Mouse (Mus musculus) frontal cortex, postnatal 14 days (tissue): ENCODE results near the gene Slco4a1.

ENCODE experiments used
- DNase-seq, 2 experiments: peaks; one replicate each; pipeline ENCODE4 v3.0.0; 2022; ENCODE audit warnings: low spot score in 2 of 2

Slco4a1 gene

DNA sequence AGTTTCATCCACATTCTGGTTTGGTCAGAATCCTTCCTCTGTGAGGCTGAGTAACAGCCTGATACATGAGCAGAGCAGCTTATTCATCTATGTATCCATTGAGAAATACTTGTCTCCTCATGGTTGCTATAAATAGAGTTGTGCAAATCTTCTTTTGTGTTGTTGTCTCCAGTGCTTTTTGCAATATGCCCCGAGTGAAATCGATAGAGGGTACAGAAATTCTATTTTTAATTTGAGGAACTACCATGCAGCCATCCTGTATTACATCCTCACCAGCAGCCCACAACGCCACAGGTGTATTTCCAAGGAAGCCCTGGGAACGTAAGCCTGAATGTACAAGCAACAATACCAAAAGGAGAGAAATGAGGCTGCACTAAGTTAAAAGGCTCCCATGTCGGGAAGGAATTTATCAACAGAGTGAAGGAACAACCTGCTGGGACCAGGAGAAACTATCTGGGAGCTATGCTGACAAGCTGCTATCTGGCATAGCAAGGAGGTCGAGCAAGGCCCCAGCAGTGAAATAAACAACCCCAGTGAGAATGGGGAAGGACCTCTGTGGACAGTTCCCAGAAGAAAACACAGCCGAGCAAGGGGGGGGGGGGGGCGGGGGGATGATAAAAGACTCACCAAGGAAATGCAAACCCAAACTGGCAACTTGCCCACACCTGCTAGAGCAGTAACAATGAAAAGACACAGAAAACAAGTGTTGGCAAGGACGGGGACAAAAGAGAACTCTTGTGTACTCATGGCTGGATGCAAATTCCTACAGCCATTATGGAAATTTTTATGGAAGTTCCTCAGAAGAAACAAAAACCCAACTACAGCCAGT is 10.9 kb upstream of the Slco4a1 start:
- no peak for DNase-seq

GRCm38 (mm10) chr2:180445962-180446361 is 10.1 kb upstream of the Slco4a1 start:
- no peak for DNase-seq

GRCm38 (mm10) chr2:180449007-180449406 is 7.0 kb upstream of the Slco4a1 start:
- no peak for DNase-seq

DNA sequence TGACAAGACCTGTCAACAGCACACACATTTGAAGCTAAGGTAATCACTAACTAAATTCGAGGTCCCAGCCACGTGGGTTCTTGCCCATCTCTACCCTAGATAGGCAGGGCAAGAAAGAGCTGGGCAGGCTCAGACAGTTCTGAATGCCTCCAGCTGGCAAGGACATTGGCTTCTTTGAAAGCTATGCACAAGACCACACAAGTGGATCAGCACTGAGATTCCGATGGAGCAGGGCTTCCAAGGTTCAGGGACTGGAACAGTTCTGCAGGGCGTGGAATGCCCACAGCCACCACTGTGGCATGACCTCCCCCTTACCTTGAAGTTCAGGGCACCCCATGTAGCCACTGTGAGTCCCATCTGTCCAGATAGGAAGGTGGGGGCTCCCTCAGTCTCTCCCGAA is 5.5 kb upstream of the Slco4a1 start:
- no peak for DNase-seq

- DNase-seq: no peak
Observed at GRCm38 (mm10) chr2:180456705-180457104, 660 bp downstream of the Slco4a1 start.

DNA sequence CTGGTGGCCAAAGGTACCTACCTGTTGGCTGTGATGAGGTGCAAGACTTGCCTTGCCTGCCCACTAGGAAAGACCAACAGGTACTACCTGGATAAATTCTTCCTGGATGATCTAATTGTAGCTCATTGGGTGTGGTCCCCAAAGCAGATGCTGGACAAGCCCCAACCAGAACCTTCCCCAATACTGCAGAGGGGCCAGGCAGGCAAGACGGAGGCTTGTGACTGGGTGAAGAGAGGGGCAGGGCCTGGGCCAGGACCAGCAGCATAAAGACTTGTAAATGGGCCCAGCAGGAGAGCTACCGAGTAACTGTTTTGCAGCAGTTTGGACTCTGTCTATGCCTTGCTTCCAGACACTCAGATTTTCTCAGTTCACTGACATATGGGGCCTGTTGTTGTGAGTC is 1.6 kb downstream of the Slco4a1 start:
- no peak for DNase-seq

DNA sequence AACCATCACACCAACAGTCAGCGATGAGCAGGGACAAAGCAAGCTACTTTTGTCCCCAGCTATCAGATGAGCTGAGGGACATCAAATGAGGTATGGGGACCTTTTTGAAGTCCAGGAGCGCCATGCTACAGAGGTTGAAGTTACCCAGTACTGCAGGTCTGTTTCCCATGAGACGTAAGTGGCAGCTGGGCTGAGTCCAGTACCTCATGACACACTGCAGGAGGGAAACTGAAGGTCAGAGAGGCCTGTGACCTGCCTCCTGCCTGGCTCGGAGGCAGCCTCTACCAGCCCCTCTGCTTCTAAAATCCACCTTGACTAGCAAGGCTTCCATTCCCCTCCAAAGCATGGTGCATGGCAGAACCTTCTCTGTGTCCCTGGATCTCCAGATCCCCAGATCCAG is 3.4 kb downstream of the Slco4a1 start:
- DNase-seq: no peak

GRCm38 (mm10) chr2:180460801-180461200 is 4.8 kb downstream of the Slco4a1 start:
- no peak for DNase-seq

GRCm38 (mm10) chr2:180462593-180462992 is 6.5 kb downstream of the Slco4a1 start:
- DNase-seq: no peak

- no peak for DNase-seq
Observed at GRCm38 (mm10) chr2:180466505-180466904, 10.5 kb downstream of the Slco4a1 start.

DNA sequence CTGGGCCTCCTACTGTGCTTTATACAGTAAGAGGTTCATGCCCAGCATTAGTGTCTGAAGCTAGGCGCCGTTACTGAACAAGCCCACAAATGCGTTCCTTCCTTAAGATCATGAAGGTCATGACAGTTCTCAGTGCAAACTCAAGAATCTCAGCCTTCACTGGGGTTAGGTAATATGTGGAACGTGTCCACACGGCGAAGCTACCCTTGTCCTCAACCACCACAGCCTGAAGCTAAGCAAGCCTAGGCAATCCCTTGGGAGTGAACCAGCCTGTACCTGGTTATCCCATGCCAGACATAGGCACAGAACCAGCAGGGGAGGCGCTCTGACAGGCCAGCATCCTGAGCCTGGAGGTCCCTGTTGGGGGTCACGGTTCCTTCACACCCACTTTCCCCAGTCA is 12.8 kb downstream of the Slco4a1 start:
- DNase-seq: no peak

GRCm38 (mm10) chr2:180469768-180470167 is 13.7 kb downstream of the Slco4a1 start:
- no peak for DNase-seq

GRCm38 (mm10) chr2:180472306-180473079 is 16.4 kb downstream of the Slco4a1 start:
- DNase-seq: peak in 1 of 2 experiments; percentile 15

DNA sequence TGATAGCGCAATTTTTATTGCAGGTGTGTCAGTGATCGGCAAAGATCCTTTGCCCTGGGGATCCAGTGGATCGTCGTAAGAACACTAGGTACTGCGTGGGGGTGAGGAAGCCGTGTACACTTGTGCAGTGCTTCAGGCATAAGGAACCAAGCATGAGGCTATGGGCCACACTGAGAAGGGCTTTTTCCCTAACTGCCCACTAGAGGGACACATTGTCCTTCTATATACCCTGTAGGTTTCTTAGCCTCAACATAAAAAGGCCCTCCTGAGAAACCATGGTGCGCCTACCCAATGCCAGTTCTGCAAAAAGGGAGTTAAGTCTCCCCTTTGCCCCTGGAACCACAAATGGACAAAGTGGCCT is 17.0 kb downstream of the Slco4a1 start:
- peak; percentile 52 to 63 for DNase-seq

GRCm38 (mm10) chr2:180474864-180475263 is 18.8 kb downstream of the Slco4a1 start:
- no peak for DNase-seq

GRCm38 (mm10) chr2:180482274-180482673 is 26.2 kb downstream of the Slco4a1 start:
- no peak for DNase-seq

GRCm38 (mm10) chr2:180484882-180485281 is 28.8 kb downstream of the Slco4a1 start:
- DNase-seq: no peak

DNA sequence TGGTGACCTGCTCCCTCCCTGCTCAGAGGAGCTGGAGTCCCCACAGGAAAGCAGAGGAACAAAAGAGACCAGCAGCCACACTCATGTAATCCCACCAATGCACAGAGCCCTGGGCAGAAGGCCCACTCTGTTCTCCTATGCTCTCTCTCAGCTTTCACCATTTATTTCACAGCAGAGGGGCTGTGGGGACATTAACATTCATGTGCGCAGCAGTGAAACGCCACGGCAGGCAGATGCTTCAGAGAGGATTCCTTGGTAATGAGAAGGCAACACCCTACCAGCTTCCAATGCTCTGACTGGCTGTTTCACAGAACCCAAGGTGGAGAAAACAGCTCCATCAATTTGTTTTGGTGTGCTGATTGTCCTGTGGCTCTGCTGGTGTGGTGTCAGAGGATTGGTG is 29.3 kb downstream of the Slco4a1 start:
- DNase-seq: no peak

- DNase-seq: no peak
Observed at GRCm38 (mm10) chr2:180488210-180488751, 32.2 kb downstream of the Slco4a1 start.

DNA sequence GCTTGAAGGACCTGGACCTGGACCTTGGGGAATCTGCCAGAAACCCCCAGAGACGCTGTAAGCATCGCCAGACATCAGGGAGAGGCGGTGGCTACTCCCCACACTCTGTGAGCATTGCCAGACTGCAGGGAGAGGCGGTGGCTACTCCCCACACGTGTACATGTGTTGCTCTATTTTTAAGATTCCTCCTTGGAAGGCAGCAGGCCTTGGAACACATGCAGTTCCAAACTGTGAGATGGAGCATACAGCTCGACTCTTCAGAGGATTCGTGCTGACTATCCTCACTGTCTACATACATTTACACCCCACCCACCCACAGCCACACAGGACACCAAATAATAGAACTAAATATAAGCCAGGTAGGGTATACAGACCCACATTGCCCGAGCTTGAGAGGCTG is 39.9 kb downstream of the Slco4a1 start:
- peak in 1 of 2 experiments; percentile 56 for DNase-seq

GRCm38 (mm10) chr2:180499741-180500140 is 43.7 kb downstream of the Slco4a1 start, which contains the start of gene Ntsr1:
Gene Ntsr1 (plus strand): TSS chr2:180499976.
- peak in 1 of 2 experiments; percentile 44 for DNase-seq

GRCm38 (mm10) chr2:180500726-180501125 is 44.7 kb downstream of the Slco4a1 start:
- no peak for DNase-seq
